Mouse (Mus musculus) E14TG2a.4 (cell line): Measurements from ENCODE around the gene Fgf2.
A peak's percentile ranks its signal among the peaks of the same experiment; 100 is the strongest.

Experiments
- H3K27me3 ChIP-seq: 2 replicates; pipeline ENCODE4 v1.6.1; 2014; ENCODE audit warnings: low read length, control low read depth; ENCODE audit not compliant: insufficient read depth
- H3K36me3 ChIP-seq: 2 replicates; pipeline ENCODE4 v1.6.1; 2014; ENCODE audit warnings: low read length, control low read depth; ENCODE audit not compliant: insufficient read depth
- H3K4me1 ChIP-seq: replicated peaks from 2 replicates; pipeline ENCODE4 v1.6.1; 2014; ENCODE audit warnings: low read depth, low read length, control low read depth
- H3K4me3 ChIP-seq: replicated peaks from 2 replicates; pipeline ENCODE4 v1.5.1; 2014; ENCODE audit warnings: mild to moderate bottlenecking, low read length
- H3K9me3 ChIP-seq: 2 replicates; pipeline ENCODE4 v1.6.1; 2014; ENCODE audit warnings: low read length, control low read depth
- CTCF ChIP-seq: conservative IDR thresholded peaks from 2 replicates; pipeline ENCODE4 v1.5.1; 2014; ENCODE audit warnings: low read length
- NANOG ChIP-seq: IDR thresholded peaks from 2 replicates; pipeline ENCODE4 v1.6.1; 2014; ENCODE audit warnings: borderline replicate concordance, low read length, mixed read lengths
- POU5F1 ChIP-seq: IDR thresholded peaks from 2 replicates; pipeline ENCODE4 v1.6.1; 2014; ENCODE audit warnings: low read length, borderline replicate concordance

The Fgf2 gene

DNA sequence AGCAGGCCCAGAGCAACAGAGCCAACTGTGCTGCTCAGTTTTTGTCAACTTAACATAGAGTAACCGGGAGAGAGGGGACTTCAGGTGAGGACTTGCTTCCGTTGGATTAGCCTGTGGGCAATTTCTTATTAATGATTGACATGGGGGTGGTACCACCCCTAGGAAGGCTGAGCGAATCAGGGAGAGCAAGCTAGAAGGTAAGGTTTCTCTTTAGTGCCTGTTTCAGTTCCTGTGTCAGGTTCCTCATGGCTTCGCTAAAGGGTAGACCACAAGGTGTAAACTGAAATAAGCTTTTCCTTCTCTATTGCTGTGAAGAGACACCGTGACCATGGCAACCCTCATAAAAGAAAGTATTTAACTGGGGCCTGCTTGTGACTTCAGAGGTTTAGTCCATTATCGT lies 39.2 kb downstream of the Fgf2 start:
- H3K9me3 ChIP-seq, result no peaks in the 10 kb centered on the region
- TF ChIP-seq CTCF (no peak), POU5F1 (no peak), NANOG (no peak)
- no peaks in the 10 kb centered on the region for H3K27me3 ChIP-seq
- no peaks in the 10 kb centered on the region for H3K36me3 ChIP-seq
- no peaks in the 10 kb centered on the region for H3K4me1 ChIP-seq
- no peak overlapping the region for H3K4me3 ChIP-seq

DNA sequence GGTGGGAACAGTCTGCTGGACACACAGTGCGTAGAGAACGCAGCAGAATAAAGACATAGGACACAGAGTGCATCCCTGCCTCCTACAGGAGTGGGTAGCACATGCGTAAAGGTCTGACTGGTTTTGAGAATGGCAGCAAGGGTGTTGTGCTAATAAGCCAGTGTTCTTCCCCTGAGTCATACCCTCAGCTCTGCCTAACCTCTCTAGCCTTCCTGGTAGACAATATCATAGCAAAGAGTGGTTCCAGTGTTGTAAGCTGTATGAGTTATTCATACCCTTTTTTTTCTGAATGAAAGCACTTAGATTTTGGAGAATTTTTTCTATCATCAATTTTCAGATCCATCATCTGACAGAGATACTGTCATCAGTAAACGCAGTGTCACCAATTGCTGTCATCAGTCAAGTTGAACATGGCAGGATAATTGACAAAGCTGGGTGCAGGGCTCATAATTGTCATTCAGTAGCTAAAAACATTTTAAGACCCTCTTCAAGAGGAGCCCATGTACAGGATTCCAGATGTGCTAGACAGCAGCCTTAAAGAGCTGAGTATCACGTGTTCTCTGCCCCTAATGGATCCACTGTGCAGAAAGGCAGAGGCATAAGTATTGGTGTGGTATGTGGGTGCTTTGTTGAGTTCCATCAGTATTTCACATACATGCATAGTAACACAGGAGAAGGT lies 48.9 kb downstream of the Fgf2 start:
- Histone ChIP-seq H3K9me3 (no peaks in the 10 kb centered on the region), H3K4me3 (no peak overlapping the region), H3K4me1 (no peaks in the 10 kb centered on the region), H3K27me3 (no peaks in the 10 kb centered on the region), H3K36me3 (no peaks in the 10 kb centered on the region)
- TF ChIP-seq CTCF (no peak), POU5F1 (no peak), NANOG (no peak)

DNA sequence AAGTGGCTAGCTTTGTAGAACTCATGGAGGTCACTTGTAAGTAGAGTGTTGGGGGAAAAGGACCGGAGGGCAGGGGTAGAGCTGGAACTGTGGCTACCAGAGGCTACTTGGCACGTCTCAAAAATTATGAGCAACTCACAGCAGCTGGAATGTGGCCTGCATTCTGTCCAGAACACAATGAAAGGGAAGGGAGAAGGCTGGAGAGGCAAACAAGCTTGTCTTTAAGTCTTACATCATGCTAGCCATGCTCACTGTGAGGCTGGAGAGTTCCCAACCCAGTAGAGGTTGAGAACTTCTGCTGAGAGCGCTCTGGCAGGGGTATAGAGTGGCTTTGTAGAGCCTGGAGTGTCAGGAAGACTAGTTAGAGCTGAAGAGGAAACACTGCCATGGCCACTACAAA lies 49.5 kb downstream of the Fgf2 start:
- H3K36me3 ChIP-seq, result no peaks in the 10 kb centered on the region
- H3K4me3 ChIP-seq, result no peak overlapping the region
- TF ChIP-seq POU5F1 (no peak), NANOG (no peak), CTCF (no peak)
- no peaks in the 10 kb centered on the region for H3K9me3 ChIP-seq
- no peaks in the 10 kb centered on the region for H3K27me3 ChIP-seq
- H3K4me1 ChIP-seq, result no peaks in the 10 kb centered on the region

- no peaks in the 10 kb centered on the region for H3K4me1 ChIP-seq
- no peak for TF ChIP-seq POU5F1
- TF ChIP-seq NANOG, result no peak
- TF ChIP-seq CTCF, result no peak
- H3K27me3 ChIP-seq, result no peaks in the 10 kb centered on the region
- H3K4me3 ChIP-seq, result no peak overlapping the region
- H3K36me3 ChIP-seq, result no peaks in the 10 kb centered on the region
- no peaks in the 10 kb centered on the region for H3K9me3 ChIP-seq
These were observed 50.7 kb downstream of the Fgf2 start for GRCm38 (mm10) chr3:37398661-37399395.

- no peaks in the 10 kb centered on the region for H3K4me1 ChIP-seq
- no peaks in the 10 kb centered on the region for H3K27me3 ChIP-seq
- no peaks in the 10 kb centered on the region for H3K9me3 ChIP-seq
- TF ChIP-seq POU5F1 (no peak), NANOG (no peak), CTCF (no peak)
- no peak overlapping the region for H3K4me3 ChIP-seq
- no peaks in the 10 kb centered on the region for H3K36me3 ChIP-seq
These were observed 53.8 kb downstream of the Fgf2 start for GRCm38 (mm10) chr3:37401729-37402610.

DNA sequence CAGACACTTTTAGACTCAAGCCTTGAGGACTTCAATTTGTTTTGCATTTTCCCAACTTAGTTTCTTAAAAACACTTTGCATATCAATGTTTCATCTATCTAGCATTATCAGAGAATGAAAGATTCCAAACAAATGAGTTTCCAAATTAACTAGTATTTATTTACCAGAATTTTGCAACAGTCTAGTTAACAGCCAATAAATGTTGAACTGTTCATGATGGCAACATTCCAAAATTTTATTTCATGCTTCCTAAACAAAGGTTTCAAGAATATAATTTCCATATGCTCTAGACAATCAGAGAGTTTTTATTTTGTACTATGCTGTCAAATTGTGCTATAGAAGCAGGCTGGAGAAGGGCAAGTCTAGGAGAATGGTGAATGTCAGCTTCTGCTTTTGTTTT lies 59.5 kb downstream of the Fgf2 start:
- no peaks in the 10 kb centered on the region for H3K4me1 ChIP-seq
- no peaks in the 10 kb centered on the region for H3K36me3 ChIP-seq
- H3K4me3 ChIP-seq, result no peak overlapping the region
- H3K27me3 ChIP-seq, result no peaks in the 10 kb centered on the region
- TF ChIP-seq NANOG (no peak), POU5F1 (no peak), CTCF (no peak)
- H3K9me3 ChIP-seq, result no peaks in the 10 kb centered on the region

DNA sequence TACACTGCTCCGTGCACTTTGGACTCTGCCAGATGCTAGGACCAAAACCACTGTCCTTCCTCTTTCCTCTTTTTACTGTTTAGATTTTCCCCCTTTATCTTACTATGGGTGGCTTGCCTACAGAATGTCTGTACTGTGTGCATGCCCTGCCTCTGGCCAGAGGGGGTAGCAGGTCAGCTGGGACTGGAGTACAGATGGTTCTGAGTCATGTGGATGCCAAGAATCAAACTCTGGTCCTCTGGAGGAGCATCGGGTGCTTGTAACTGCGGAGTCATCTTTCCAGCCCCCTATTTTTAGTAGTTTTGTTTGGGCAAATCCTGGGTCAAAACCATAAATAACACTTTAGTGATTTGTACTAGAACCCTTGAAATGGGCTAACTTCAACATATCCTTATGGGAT lies 65.3 kb downstream of the Fgf2 start:
- H3K4me3 ChIP-seq, result no peak overlapping the region
- H3K27me3 ChIP-seq, result no peaks in the 10 kb centered on the region
- peaks cover 6% of the 10 kb centered on the region for H3K4me1 ChIP-seq
- TF ChIP-seq POU5F1 (no peak), CTCF (no peak), NANOG (no peak)
- H3K36me3 ChIP-seq, result no peaks in the 10 kb centered on the region
- H3K9me3 ChIP-seq, result no peaks in the 10 kb centered on the region

DNA sequence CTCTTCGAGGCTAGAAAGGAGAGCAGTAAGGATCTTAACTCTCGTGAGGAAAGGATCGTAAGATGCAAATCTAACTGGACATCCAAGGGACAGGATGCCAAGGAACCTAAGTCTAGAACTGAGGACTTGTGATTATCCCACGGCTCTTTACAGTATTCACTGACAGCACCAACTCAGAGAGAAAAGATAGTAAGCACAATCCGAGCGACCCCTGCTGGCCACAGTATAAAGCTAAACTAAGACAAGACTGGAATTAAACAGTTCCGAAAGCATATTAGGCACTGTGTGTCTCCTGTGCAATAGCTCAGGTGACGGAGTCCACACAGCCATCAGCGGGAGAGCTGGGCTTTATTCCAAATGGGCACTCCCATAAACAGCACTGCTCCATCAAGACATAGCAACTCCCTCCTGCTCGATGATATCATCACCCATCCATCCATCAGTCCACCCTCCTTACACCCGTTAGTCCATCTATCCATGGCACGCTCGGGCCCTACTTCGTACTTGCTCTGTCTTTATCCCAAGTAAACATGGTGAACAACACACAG lies 66.3 kb downstream of the Fgf2 start:
- Histone ChIP-seq H3K4me1 (peaks cover 10% of the 10 kb centered on the region), H3K9me3 (no peaks in the 10 kb centered on the region)

More for the DNA sequence above, 66.3 kb downstream of the Fgf2 start:
- no peaks in the 10 kb centered on the region for H3K36me3 ChIP-seq
- TF ChIP-seq NANOG, result no peak
- TF ChIP-seq CTCF, result peak; percentile 59
- no peak for TF ChIP-seq POU5F1
- no peak overlapping the region for H3K4me3 ChIP-seq
- no peaks in the 10 kb centered on the region for H3K27me3 ChIP-seq
